23 mouse cellular contexts compared by ENCODE assay signal in genomic region chr10:70417811-70418486, GRCm38 (mm10). TPM values are rescaled to one million over a fixed set of nuclear protein-coding genes. Genes with fewer than 3 reads are reported as not detected.
DNase-seq lines count a peak whose midpoint lies in the region; ATAC-seq and TF ChIP-seq lines count a peak whose summit lies in the region.
"Had no signal": no experiment of that assay in that cellular context is flagged by ENCODE, and none has a peak within 500 bp of the region (broad histone marks: within the 10 kb centered on the region; RNA-seq: fewer than 3 reads in every experiment).

No protein-coding gene starts in this region.

- H3K27ac ChIP-seq in kidney, embryonic 16.5 days (ENCODE audit: low read length) = no peak overlapping the region
- H3K27ac ChIP-seq in liver, adult 2 months (replicated peaks; ENCODE audit: insufficient read depth, low read depth, low read length) = no peak overlapping the region
- H3K27ac ChIP-seq: embryonic facial prominence, embryonic 15.5 days; forebrain, embryonic 10.5 days; hindbrain, embryonic 15.5 days; liver, embryonic 15.5 days; macrophage; stomach, embryonic 15.5 days had no signal

- no peak overlapping the region for H3K9ac ChIP-seq in kidney, embryonic 16.5 days (replicated peaks; ENCODE audit: low read length)
- no peak overlapping the region for H3K9ac ChIP-seq in liver, adult 2 months (ENCODE audit: low read depth, low read length)
- H3K9ac ChIP-seq: embryonic facial prominence, embryonic 15.5 days; forebrain, postnatal 0 days; hindbrain, embryonic 15.5 days; liver, embryonic 15.5 days; stomach, embryonic 15.5 days had no signal

- 83% methylated on average over 6 of the region's 6 CpGs for WGBS in kidney, embryonic 16.5 days
- WGBS in liver, adult 2 months = 25% methylated on average over 6 of the region's 6 CpGs

- H3K27me3 ChIP-seq in kidney, embryonic 16.5 days (ENCODE audit: insufficient read depth, low read length) = no peaks in the 10 kb centered on the region
- H3K27me3 ChIP-seq in liver, adult 2 months (ENCODE audit: control insufficient read depth, insufficient read depth, low read length) = no peaks in the 10 kb centered on the region
- H3K27me3 ChIP-seq: embryonic facial prominence, embryonic 15.5 days; hindbrain, embryonic 15.5 days; liver, embryonic 15.5 days; stomach, embryonic 15.5 days had no signal

- no peaks in the 10 kb centered on the region for H3K4me1 ChIP-seq in kidney, embryonic 16.5 days (ENCODE audit: insufficient read depth, low read length)
- 0 out of 2 replicates have a peak, but pooled peaks cover 3% of the 10 kb centered on the region for H3K4me1 ChIP-seq in liver, adult 2 months (ENCODE audit: control insufficient read depth, insufficient read depth, low read length)
- H3K4me1 ChIP-seq: embryonic facial prominence, embryonic 15.5 days; liver, embryonic 15.5 days; stomach, embryonic 15.5 days had no signal

- H3K36me3 ChIP-seq in kidney, embryonic 16.5 days (ENCODE audit: insufficient read depth, low read length) = no peaks in the 10 kb centered on the region
- H3K36me3 ChIP-seq in liver, adult 2 months (ENCODE audit: control insufficient read depth, insufficient read depth, low read length) = no peaks in the 10 kb centered on the region
- H3K36me3 ChIP-seq: embryonic facial prominence, embryonic 15.5 days; forebrain, embryonic 10.5 days; hindbrain, embryonic 15.5 days; liver, embryonic 15.5 days; stomach, embryonic 15.5 days had no signal

- no peak overlapping the region for H3K4me2 ChIP-seq in kidney, embryonic 16.5 days (replicated peaks; ENCODE audit: low read depth, low read length)
- H3K4me2 ChIP-seq: embryonic facial prominence, embryonic 15.5 days; hindbrain, embryonic 15.5 days; liver, embryonic 15.5 days; stomach, embryonic 15.5 days had no signal

- no peak for TF ChIP-seq POLR2A in liver, adult 2 months (IDR thresholded peaks at IDR 0.05; ENCODE audit: extremely low read depth, insufficient read depth, low read length)

- no peak for DNase-seq in frontal cortex, postnatal 25 days (ENCODE audit: low spot score in 2 of 2)
- peak; percentile 6 to 66 for DNase-seq in kidney, adult 8-10 months
- DNase-seq in liver, adult 2 months (ENCODE audit: extremely low read depth, low read depth, low spot score) = peak; percentile 23
- no peak for DNase-seq in liver
- peak; percentile 52 for DNase-seq in fibroblast of lung, adult 2 months (ENCODE audit: low read depth)
- no peak for DNase-seq in left cerebral cortex, postnatal 4 days
- DNase-seq: adrenal gland, postnatal 14 days; cerebellum, adult 9-10 months; forebrain, postnatal 0 days; gastrocnemius, postnatal 36 days; thymus, adult 18-20 months; thymus, postnatal 4 days had no signal

- no peaks in the 10 kb centered on the region for H3K79me2 ChIP-seq in liver, adult 2 months (ENCODE audit: control insufficient read depth, insufficient read depth, low read length)

- TF ChIP-seq CTCF in liver, adult 2 months (IDR thresholded peaks at IDR 0.05; ENCODE audit: low read depth, low read length) = no peak

- H3K4me3 ChIP-seq in kidney, embryonic 16.5 days (ENCODE audit: low read length) = no peak overlapping the region
- no peak overlapping the region for H3K4me3 ChIP-seq in liver, adult 2 months (ENCODE audit: insufficient read depth, low read depth, low read length)
- H3K4me3 ChIP-seq: embryonic facial prominence, embryonic 15.5 days; forebrain, embryonic 10.5 days; hindbrain, embryonic 15.5 days; liver, embryonic 15.5 days; stomach, embryonic 15.5 days had no signal

- peak; percentile 52 for ATAC-seq in frontal cortex, adult (ENCODE audit: low TSS enrichment)
- ATAC-seq in kidney, embryonic 16.5 days (ENCODE audit: low FRiP score, low TSS enrichment) = no peak
- ATAC-seq: forebrain, postnatal 0 days had no signal

- no peaks in the 10 kb centered on the region for H3K9me3 ChIP-seq in kidney, embryonic 16.5 days (ENCODE audit: low read length)
- H3K9me3 ChIP-seq: embryonic facial prominence, embryonic 15.5 days; forebrain, embryonic 10.5 days; hindbrain, embryonic 15.5 days; liver, embryonic 15.5 days; stomach, embryonic 15.5 days had no signal

- intact Hi-C loops in left cerebral cortex, postnatal 4 days (cut with DNase I) = no loop called here

RNA-seq across cellular contexts. Expression of gene Fam13c, which starts 22.3 kb away (rescaled TPM):
- 6.6 and 6.7 TPM in 2 replicates for polyA plus RNA-seq in kidney, embryonic 16.5 days (2015; fragmentation: Nextera tagmentation; extraction: Ambion mirVana)
- total RNA-seq in liver, adult 2 months (2014; rRNA removed) = 0.09 and 0.13 TPM in 2 replicates
- 0.02 and 0.04 TPM in 2 replicates for polyA plus RNA-seq in liver, adult 2 months (2012; rRNA removed)
- total RNA-seq in left cerebral cortex, postnatal 4 days (2021) = 10 to 100 TPM; 41.3 to 42.4 TPM
- total RNA-seq: hematopoietic stem cell, adult 5-6 weeks; monocyte, adult 5-6 weeks; neutrophil, adult 5-6 weeks had no signal
- polyA plus RNA-seq: macrophage had no signal

Comparison
In these comparisons a context has a peak if more than half of its experiments do, and no peak if none do; other contexts are left out.
1. DNase-seq: peak in kidney, adult 8-10 months (2 of 2), liver, adult 2 months (single experiment) and fibroblast of lung, adult 2 months (single experiment); none in frontal cortex, postnatal 25 days (0 of 2), liver (single experiment) and left cerebral cortex, postnatal 4 days (single experiment).
2. RNA of gene Fam13c, which starts 22.3 kb away (total RNA-seq): 41.3 to 42.4 TPM in left cerebral cortex, postnatal 4 days; 0.09 to 0.13 TPM in liver, adult 2 months; every median in the first group is over 10 times any median in the second.